Mouse (Mus musculus): ENCODE data around the gene Agbl5. TPM values are rescaled to one million over a fixed set of nuclear protein-coding genes. Genes with fewer than 3 reads are reported as not detected.

The Agbl5 gene
- polyA plus RNA-seq, 1 experiment from 2014 or later, result 5.5 TPM

GRCm38 (mm10) chr5:30855674-30856073, 32.8 kb upstream of the Agbl5 start:
- Histone ChIP-seq H3K4me3 (ENCODE audit: low read depth, low read length) (no peak overlapping the region), H3K9ac (ENCODE audit: low read depth, low read length) (no peak overlapping the region), H3K36me3 (ENCODE audit: control insufficient read depth, insufficient read depth) (no peaks in the 10 kb centered on the region), H3K27me3 (replicated peaks; ENCODE audit: control insufficient read depth, insufficient read depth, low read length) (no peaks in the 10 kb centered on the region), H3K4me2 (replicated peaks; ENCODE audit: low read depth) (no peak overlapping the region), H3K4me1 (replicated peaks; ENCODE audit: control insufficient read depth, insufficient read depth, low read length) (peaks cover 4% of the 10 kb centered on the region; the same call in 1 of the 2 replicates), H3K9me3 (ENCODE audit: control insufficient read depth) (no peaks in the 10 kb centered on the region), H3K27ac (ENCODE audit: low read depth, low read length) (no peak overlapping the region)
- WGBS, result 32% methylated on average over 3 of the region's 3 CpGs
- TF ChIP-seq CTCF (IDR thresholded peaks at IDR 0.05; ENCODE audit: low read depth), result peak; percentile 75
- ATAC-seq, result peak; percentile 34; the same call in 1 of the 2 replicates

DNA sequence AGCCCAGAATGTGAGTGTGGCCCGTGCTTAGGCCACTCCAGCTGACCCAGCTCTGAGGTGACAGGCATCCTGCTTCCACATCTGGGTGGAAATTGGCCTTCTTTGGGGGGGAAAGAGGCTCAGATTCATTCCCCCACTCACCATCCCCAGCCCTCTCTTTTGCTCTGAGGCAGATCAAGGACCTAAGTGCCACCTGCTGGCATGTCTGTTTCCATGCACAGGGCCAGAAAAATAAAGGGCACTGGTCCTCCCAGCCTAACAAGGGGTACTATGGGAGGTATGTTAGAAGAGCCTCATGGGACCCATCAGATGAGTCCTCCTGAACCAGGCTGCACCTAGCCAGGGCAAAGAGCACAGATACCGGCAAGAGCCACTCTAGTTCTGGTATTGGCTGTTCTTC, 32.4 kb upstream of the Agbl5 start:
- WGBS, result 77% methylated on average over 2 of the region's 2 CpGs
- Histone ChIP-seq H3K36me3 (ENCODE audit: control insufficient read depth, insufficient read depth) (no peaks in the 10 kb centered on the region), H3K27ac (ENCODE audit: low read depth, low read length) (no peak overlapping the region), H3K4me3 (ENCODE audit: low read depth, low read length) (no peak overlapping the region), H3K27me3 (replicated peaks; ENCODE audit: control insufficient read depth, insufficient read depth, low read length) (no peaks in the 10 kb centered on the region), H3K9me3 (ENCODE audit: control insufficient read depth) (no peaks in the 10 kb centered on the region), H3K4me1 (replicated peaks; ENCODE audit: control insufficient read depth, insufficient read depth, low read length) (no peaks in the 10 kb centered on the region; the same call in 1 of the 2 replicates), H3K4me2 (replicated peaks; ENCODE audit: low read depth) (no peak overlapping the region), H3K9ac (ENCODE audit: low read depth, low read length) (no peak overlapping the region)
- no peak for ATAC-seq
- peak; percentile 48; the same call in 1 of the 2 replicates for TF ChIP-seq CTCF (IDR thresholded peaks at IDR 0.05; ENCODE audit: low read depth)

DNA sequence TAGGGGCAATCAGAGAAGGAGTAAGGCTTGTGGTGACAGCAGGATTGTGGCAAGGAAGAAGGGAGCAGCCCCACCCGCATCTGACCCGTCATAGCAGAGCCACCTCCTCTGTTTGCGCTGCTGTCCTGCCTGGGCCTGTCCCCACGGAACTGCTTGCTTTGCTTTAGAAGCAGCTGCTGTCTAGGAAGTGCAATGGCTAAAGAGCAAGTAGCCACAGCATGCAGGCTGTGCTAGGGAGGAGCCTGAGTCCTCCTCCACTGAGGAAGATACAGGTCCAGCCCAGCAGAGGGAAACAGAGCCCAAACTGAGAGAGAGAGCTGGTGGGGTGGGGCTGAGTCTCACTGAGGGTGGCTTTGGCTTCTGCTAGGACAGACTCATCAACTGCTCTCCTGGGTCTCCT, 24.6 kb upstream of the Agbl5 start:
- Histone ChIP-seq H3K4me1 (replicated peaks; ENCODE audit: control insufficient read depth, insufficient read depth, low read length) (no peaks in the 10 kb centered on the region), H3K4me3 (ENCODE audit: low read depth, low read length) (no peak overlapping the region), H3K4me2 (replicated peaks; ENCODE audit: low read depth) (no peak overlapping the region), H3K27me3 (replicated peaks; ENCODE audit: control insufficient read depth, insufficient read depth, low read length) (no peaks in the 10 kb centered on the region), H3K9ac (ENCODE audit: low read depth, low read length) (no peak overlapping the region), H3K27ac (ENCODE audit: low read depth, low read length) (no peak overlapping the region), H3K36me3 (ENCODE audit: control insufficient read depth, insufficient read depth) (peaks cover 5% of the 10 kb centered on the region; the same call in 1 of the 2 replicates), H3K9me3 (ENCODE audit: control insufficient read depth) (no peaks in the 10 kb centered on the region)
- WGBS, result 30% methylated on average over 4 of the region's 4 CpGs
- TF ChIP-seq CTCF (IDR thresholded peaks at IDR 0.05; ENCODE audit: low read depth), result peak; percentile 57
- ATAC-seq, result peak; percentile 31

- H3K4me1 ChIP-seq (replicated peaks; ENCODE audit: control insufficient read depth, insufficient read depth, low read length), result no peaks in the 10 kb centered on the region
- H3K36me3 ChIP-seq (ENCODE audit: control insufficient read depth, insufficient read depth), result peaks cover 5% of the 10 kb centered on the region; the same call in 1 of the 2 replicates
- ATAC-seq, result no peak; the same call in 1 of the 2 replicates
- no peak for TF ChIP-seq CTCF (IDR thresholded peaks at IDR 0.05; ENCODE audit: low read depth)
- WGBS, result 48% methylated on average over 15 of the region's 15 CpGs
- no peaks in the 10 kb centered on the region for H3K27me3 ChIP-seq (replicated peaks; ENCODE audit: control insufficient read depth, insufficient read depth, low read length)
- no peaks in the 10 kb centered on the region for H3K9me3 ChIP-seq (ENCODE audit: control insufficient read depth)
- H3K9ac ChIP-seq (ENCODE audit: low read depth, low read length), result no peak overlapping the region
- H3K27ac ChIP-seq (ENCODE audit: low read depth, low read length), result no peak overlapping the region
- H3K4me2 ChIP-seq (replicated peaks; ENCODE audit: low read depth), result no peak overlapping the region
- H3K4me3 ChIP-seq (ENCODE audit: low read depth, low read length), result no peak overlapping the region
Observed at GRCm38 (mm10) chr5:30864322-30864721, 24.2 kb upstream of the Agbl5 start.

DNA sequence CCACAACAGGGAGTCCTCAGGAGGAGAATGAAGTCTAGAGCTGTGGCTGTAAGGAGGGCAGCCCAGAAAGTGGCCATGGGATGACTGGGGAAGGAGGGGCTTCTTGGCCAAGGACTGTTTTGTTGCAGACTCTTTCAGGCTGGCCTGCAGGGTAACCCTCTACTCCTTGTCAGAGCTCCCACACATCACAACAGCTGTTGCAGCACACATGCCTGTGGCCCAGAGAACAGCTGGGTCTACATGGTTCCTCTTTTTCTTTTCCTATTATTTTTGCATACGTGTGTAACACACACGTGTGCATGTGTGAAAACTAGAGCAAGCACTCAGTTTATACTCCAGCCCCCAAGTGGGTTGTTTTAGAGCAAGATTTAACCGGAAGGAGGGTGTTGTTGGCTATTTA, 21.6 kb upstream of the Agbl5 start:
- TF ChIP-seq CTCF (IDR thresholded peaks at IDR 0.05; ENCODE audit: low read depth), result no peak
- ATAC-seq, result no peak
- H3K27ac ChIP-seq (ENCODE audit: low read depth, low read length), result no peak overlapping the region
- H3K9me3 ChIP-seq (ENCODE audit: control insufficient read depth), result no peaks in the 10 kb centered on the region
- H3K9ac ChIP-seq (ENCODE audit: low read depth, low read length), result no peak overlapping the region
- H3K27me3 ChIP-seq (replicated peaks; ENCODE audit: control insufficient read depth, insufficient read depth, low read length), result no peaks in the 10 kb centered on the region
- H3K4me1 ChIP-seq (replicated peaks; ENCODE audit: control insufficient read depth, insufficient read depth, low read length), result no peaks in the 10 kb centered on the region
- WGBS, result 88% methylated on average over 3 of the region's 3 CpGs
- peaks cover 12% of the 10 kb centered on the region; the same call in 1 of the 2 replicates for H3K36me3 ChIP-seq (ENCODE audit: control insufficient read depth, insufficient read depth)
- no peak overlapping the region for H3K4me2 ChIP-seq (replicated peaks; ENCODE audit: low read depth)
- no peak overlapping the region for H3K4me3 ChIP-seq (ENCODE audit: low read depth, low read length)

DNA sequence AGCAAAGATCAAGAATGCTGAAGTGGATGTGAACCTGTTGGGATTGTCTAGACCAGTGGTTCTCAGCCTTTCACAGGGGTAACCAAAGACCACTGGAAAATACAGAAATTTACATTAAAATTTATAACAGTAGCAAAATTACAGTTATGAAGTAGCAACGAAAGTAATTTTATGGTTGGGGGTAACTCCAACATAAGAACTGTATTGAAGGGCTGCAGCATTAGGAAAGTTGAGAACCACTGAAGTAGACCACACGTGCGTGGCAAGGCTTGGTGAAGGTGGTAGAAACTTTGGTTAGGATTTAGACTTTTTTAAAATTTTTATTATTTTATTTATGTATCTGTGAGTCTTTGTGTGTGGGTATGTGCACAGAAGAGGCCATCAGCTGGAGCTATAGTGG, 20.8 kb upstream of the Agbl5 start, which contains the start of gene Tmem214:
Gene Tmem214, plus strand, starts transcription at position 301 of the 400 bp plus-strand sequence.
- no peak for TF ChIP-seq CTCF (IDR thresholded peaks at IDR 0.05; ENCODE audit: low read depth)
- Histone ChIP-seq H3K27ac (ENCODE audit: low read depth, low read length) (no peak within 1 kb of the TSS), H3K36me3 (ENCODE audit: control insufficient read depth, insufficient read depth) (peaks cover 21% of the 10 kb centered on the region), H3K9ac (ENCODE audit: low read depth, low read length) (no peak within 1 kb of the TSS), H3K4me2 (replicated peaks; ENCODE audit: low read depth) (peak within 1 kb of the TSS; percentile 64; the same call in 1 of the 2 replicates), H3K9me3 (ENCODE audit: control insufficient read depth) (no peaks in the 10 kb centered on the region), H3K27me3 (replicated peaks; ENCODE audit: control insufficient read depth, insufficient read depth, low read length) (no peaks in the 10 kb centered on the region), H3K4me3 (ENCODE audit: low read depth, low read length) (no peak within 1 kb of the TSS), H3K4me1 (replicated peaks; ENCODE audit: control insufficient read depth, insufficient read depth, low read length) (no peaks in the 10 kb centered on the region)
- WGBS, result 95% methylated on average over 3 of the region's 3 CpGs
- no peak for ATAC-seq
